Mouse (Mus musculus) hindbrain, embryonic 14.5 days (tissue): ENCODE results near the gene 6430571L13Rik. TPM values are rescaled to one million over a fixed set of nuclear protein-coding genes. Genes with fewer than 3 reads are reported as not detected.

Experiments
- ATAC-seq: fragments of 200-750 bp; cut with Nextera tagmentation; 2 replicates; pipeline ENCODE4 v1.8.0; 2017; ENCODE audit warnings: moderate number of reproducible peaks, mild to moderate bottlenecking, moderate TSS enrichment, moderate library complexity; ENCODE audit not compliant: low FRiP score
- DNase-seq: peaks from one replicate; pipeline ENCODE4 v3.0.0-alpha.2; 2015; ENCODE audit warnings: low spot score
- H3K27ac ChIP-seq: fragments of 300-500 bp; sonication (generic); 2 replicates; pipeline ENCODE4 v1.5.1; 2014; ENCODE audit warnings: mild to moderate bottlenecking, moderate library complexity
- H3K27me3 ChIP-seq: fragments of 300-500 bp; sonication (generic); 2 replicates; pipeline ENCODE4 v1.6.1; 2014; ENCODE audit warnings: mild to moderate bottlenecking, low read length, mixed read lengths; ENCODE audit not compliant: control insufficient read depth, insufficient read depth
- H3K36me3 ChIP-seq: fragments of 300-500 bp; sonication (generic); replicated peaks from 2 replicates; pipeline ENCODE4 v1.6.1; 2014; ENCODE audit not compliant: control insufficient read depth, insufficient read depth
- H3K4me1 ChIP-seq: fragments of 300-500 bp; sonication (generic); replicated peaks from 2 replicates; pipeline ENCODE4 v1.6.1; 2014; ENCODE audit warnings: antibody characterized with exemption, low read length, mixed read lengths; ENCODE audit not compliant: control insufficient read depth, insufficient read depth
- H3K4me2 ChIP-seq: fragments of 300-500 bp; sonication (generic); replicated peaks from 2 replicates; pipeline ENCODE4 v1.6.1; 2014; ENCODE audit warnings: mild to moderate bottlenecking, moderate library complexity
- H3K4me3 ChIP-seq: fragments of 300-500 bp; sonication (generic); replicated peaks from 2 replicates; pipeline ENCODE4 v1.5.1; 2014; ENCODE audit warnings: mild to moderate bottlenecking, low read length
- H3K9ac ChIP-seq: fragments of 300-500 bp; sonication (generic); 2 replicates; pipeline ENCODE4 v1.6.1; 2014
- H3K9me3 ChIP-seq: fragments of 300-500 bp; sonication (generic); 2 replicates; pipeline ENCODE4 v1.6.1; 2016; ENCODE audit warnings: low read length; ENCODE audit not compliant: control insufficient read depth
- WGBS: fragments of 180-500 bp; shearing (Covaris S2); extraction: QIAGEN DNeasy Blood & Tissue Kit; methylation state at CpG from one replicate; pipeline ENCODE4 v1.1.7; 2014; 5-methylcytosine and 5-hydroxymethylcytosine counted together
- polyA plus RNA-seq: library from polyadenylated mRNA; unstranded; fragments of >200 nt; fragmentation: Nextera tagmentation; extraction: Ambion mirVana; gene quantifications from 2 replicates; pipeline ENCODE4 v1.2.1, GENCODE M21; 2014

Gene 6430571L13Rik
- polyA plus RNA-seq, 1 experiment from 2014 or later = 5.4 TPM

DNA sequence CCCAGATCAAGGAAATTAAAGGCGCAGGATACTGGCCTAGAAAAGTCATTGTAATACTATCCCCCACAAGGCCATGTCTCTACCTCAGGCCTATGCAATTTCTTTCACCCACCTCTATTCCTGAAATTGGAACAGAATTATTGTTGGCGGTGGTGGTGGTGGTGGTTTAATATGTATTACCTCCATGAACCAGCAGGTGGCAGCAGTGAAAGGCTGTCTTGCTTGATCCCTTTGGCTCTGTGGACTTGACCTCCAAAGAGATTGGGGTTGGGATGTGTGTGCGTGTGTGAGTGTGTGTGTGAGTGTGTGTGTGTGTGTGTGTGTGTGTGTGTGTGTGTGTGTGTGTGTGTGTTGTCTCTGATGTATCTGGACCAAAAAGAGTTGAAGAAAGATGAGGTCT lies 26.2 kb downstream of the 6430571L13Rik start:
- Histone ChIP-seq H3K9me3 (no peaks in the 10 kb centered on the region), H3K36me3 (no peaks in the 10 kb centered on the region), H3K4me1 (peaks cover 17% of the 10 kb centered on the region; the same call in 1 of the 2 replicates), H3K4me3 (no peak overlapping the region), H3K27ac (no peak overlapping the region), H3K4me2 (no peak overlapping the region), H3K9ac (no peak overlapping the region), H3K27me3 (no peaks in the 10 kb centered on the region)
- peak; percentile 85 for DNase-seq
- ATAC-seq = no peak
- 9% methylated on average over 3 of the region's 3 CpGs for WGBS

DNA sequence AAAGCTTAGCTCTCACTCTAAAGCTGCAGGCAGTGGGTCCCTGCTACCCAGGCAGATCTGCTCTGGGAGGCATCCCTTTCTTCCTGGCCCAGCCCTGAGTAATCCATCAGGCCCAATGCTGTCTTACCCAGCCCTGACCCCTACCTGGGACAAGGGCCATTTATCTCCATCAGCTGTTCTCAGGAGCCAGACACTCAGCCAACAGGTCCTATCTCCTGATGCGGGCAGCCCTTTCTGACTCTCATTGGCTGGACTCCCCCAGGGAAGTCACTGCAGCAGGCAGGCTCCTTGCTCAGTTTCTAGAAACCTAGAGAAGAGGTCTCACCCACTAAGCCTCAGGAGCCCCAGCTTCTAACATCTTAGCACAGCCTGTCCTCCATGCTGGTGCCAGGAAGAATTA lies 27.9 kb downstream of the 6430571L13Rik start:
- H3K27ac ChIP-seq = no peak overlapping the region
- WGBS = 55% methylated on average over 1 of the region's 1 CpGs

DNA sequence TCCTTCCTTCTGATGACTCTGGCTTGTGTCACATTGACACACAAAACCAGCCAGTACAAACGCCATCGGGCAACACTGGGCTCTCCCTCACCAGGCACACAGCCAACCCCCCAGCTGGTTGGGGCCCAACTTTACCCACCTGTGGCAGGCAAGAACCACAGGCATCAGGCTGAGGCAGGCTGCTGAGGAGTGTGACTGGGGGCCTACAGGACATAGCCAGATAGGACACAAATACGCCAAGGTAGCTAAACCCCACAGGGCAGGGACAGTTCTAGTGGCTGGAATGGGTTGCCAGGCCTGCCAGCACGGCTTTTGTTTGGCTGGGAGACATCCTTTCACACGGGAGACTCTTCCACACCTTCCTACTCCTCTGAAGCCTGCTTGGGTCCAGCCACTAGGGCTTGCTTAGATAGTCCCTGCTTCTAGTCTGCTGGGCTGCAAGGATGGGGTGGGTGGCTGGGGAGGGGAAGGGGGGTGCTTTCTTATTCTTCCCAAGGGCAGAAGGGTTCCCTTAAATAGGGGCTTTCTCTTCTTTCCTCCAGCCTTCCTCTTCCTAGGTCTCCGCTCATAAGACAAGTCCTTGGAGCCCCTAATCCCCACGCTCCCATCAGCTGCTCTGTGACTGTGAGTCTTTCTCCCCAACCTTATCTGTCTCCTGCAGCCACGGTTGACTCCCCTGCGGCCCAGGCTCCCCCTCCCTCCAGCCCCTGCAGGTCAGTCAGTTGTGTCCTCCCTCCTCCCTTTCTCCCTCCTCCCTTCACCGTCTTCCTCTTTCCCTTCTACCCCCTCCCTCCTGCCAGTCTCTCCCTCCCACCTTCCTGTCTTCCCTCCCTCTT lies 29.1 kb downstream of the 6430571L13Rik start:
- ATAC-seq = peak; percentile 55; the same call in 1 of the 2 replicates
- H3K4me1 ChIP-seq = peaks cover 17% of the 10 kb centered on the region
- H3K9ac ChIP-seq = no peak overlapping the region
- H3K9me3 ChIP-seq = no peaks in the 10 kb centered on the region
- WGBS = 38% methylated on average over 10 of the region's 10 CpGs
- no peak for DNase-seq
- H3K27ac ChIP-seq = peak overlapping the region; percentile 54
- H3K4me3 ChIP-seq = no peak overlapping the region
- H3K36me3 ChIP-seq = no peaks in the 10 kb centered on the region
- no peaks in the 10 kb centered on the region for H3K27me3 ChIP-seq
- no peak overlapping the region; the same call in 1 of the 2 replicates for H3K4me2 ChIP-seq

More for the DNA sequence above, 27.9 kb downstream of the 6430571L13Rik start:
- ATAC-seq = no peak
- Histone ChIP-seq H3K9ac (no peak overlapping the region), H3K4me1 (peaks cover 17% of the 10 kb centered on the region; the same call in 1 of the 2 replicates), H3K4me3 (no peak overlapping the region), H3K27me3 (no peaks in the 10 kb centered on the region), H3K36me3 (no peaks in the 10 kb centered on the region), H3K4me2 (no peak overlapping the region), H3K9me3 (no peaks in the 10 kb centered on the region)
- no peak for DNase-seq

DNA sequence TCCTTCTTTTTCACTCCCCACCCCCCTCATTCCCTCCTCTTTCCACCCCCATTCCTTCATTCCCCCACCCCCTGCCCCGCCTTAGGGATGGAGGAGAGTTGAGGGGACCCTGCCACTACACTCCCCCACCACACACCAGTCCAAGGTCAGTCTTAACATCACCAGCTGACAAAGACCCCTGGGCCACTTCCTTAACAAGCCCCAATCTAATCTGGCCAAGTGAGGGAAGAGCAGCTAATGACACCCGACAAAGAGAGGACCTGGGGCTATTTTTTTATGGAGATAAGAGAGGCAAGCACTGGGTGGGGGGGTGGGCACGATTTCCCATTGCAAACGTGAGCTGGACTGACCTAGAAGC lies 29.7 kb downstream of the 6430571L13Rik start:
- 18% methylated on average over 4 of the region's 4 CpGs for WGBS
- no peak for ATAC-seq
- Histone ChIP-seq H3K36me3 (no peaks in the 10 kb centered on the region), H3K9ac (no peak overlapping the region), H3K4me2 (no peak overlapping the region), H3K4me1 (peaks cover 23% of the 10 kb centered on the region), H3K27ac (peak overlapping the region; percentile 54), H3K27me3 (no peaks in the 10 kb centered on the region), H3K9me3 (no peaks in the 10 kb centered on the region), H3K4me3 (no peak overlapping the region)
- no peak for DNase-seq

DNA sequence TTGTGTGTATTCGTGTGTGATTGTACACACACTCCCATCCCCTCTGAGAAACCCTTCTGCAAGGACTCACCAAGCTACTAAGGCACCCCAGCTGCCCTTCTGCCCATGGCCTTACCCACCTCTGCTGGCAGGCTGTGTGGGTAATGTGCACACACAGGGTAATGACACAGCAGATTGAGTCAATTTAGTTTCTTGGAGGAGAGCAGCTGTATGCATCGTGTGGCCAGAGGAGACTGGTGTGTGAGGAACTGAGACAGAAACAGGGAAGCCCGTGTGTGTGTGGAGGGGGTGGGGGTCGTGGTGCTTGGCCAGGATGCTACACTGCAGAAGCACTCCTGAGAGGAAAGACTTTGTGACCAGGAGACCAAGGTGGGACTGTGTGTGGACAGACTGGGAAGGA lies 32.0 kb downstream of the 6430571L13Rik start:
- peaks cover 28% of the 10 kb centered on the region for H3K4me1 ChIP-seq

DNA sequence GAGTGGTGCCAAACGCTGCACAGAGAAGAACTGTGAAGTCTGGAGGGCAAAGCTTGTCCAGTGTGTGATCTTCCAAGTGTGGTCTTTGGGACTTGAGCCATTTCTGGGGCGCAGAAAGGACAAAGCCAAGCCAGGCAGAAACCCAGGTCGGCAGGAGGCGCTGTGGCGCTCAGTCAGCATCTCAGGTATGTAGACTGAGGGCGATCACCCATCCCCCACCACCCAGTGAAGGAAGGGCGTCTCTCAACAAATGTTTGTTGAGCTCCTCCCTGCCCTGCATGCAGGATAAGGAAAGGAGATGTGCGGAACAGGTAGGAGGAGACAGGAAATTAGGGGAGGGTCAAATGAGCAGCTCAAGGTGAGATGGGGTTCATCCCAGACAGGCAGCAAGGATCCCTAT lies 34.2 kb downstream of the 6430571L13Rik start:
- no peak for ATAC-seq

More for the DNA sequence above, 32.0 kb downstream of the 6430571L13Rik start:
- no peak for DNase-seq
- peaks cover 6% of the 10 kb centered on the region; the same call in 1 of the 2 replicates for H3K27me3 ChIP-seq
- no peaks in the 10 kb centered on the region for H3K36me3 ChIP-seq
- 54% methylated on average over 4 of the region's 4 CpGs for WGBS
- ATAC-seq = no peak
- no peak overlapping the region for H3K27ac ChIP-seq
- no peak overlapping the region for H3K9ac ChIP-seq
- H3K4me2 ChIP-seq = no peak overlapping the region
- no peaks in the 10 kb centered on the region for H3K9me3 ChIP-seq
- no peak overlapping the region for H3K4me3 ChIP-seq

DNA sequence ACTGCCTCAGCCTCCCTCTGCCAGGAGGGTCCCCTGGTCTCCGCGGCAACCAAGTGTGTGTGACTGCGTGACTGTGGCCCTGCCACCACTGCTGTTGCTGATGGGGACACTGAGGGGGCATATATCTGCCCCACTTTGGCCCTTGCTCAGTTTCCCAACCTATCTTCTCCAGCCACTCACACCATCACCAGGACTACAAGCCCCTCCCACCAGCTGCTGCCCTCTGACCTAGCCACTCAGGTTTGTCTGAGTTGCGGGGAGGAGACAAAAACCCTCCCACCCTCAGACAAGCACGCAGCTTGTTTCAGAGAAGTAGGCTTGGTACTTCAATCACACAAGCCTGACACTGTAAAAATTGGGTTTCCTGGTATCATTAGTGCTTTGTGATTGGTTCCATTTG lies 35.0 kb downstream of the 6430571L13Rik start:
- no peak overlapping the region for H3K27ac ChIP-seq
- no peak overlapping the region for H3K4me3 ChIP-seq
- WGBS = 14% methylated on average over 5 of the region's 5 CpGs
- H3K4me2 ChIP-seq = no peak overlapping the region
- no peaks in the 10 kb centered on the region for H3K9me3 ChIP-seq
- no peak overlapping the region for H3K9ac ChIP-seq
- peaks cover 6% of the 10 kb centered on the region; the same call in 1 of the 2 replicates for H3K27me3 ChIP-seq
- peaks cover 30% of the 10 kb centered on the region for H3K4me1 ChIP-seq
- DNase-seq = no peak
- no peak for ATAC-seq
- no peaks in the 10 kb centered on the region for H3K36me3 ChIP-seq

More for the DNA sequence above, 34.2 kb downstream of the 6430571L13Rik start:
- H3K4me3 ChIP-seq = no peak overlapping the region
- DNase-seq = no peak
- H3K4me1 ChIP-seq = peaks cover 38% of the 10 kb centered on the region
- H3K36me3 ChIP-seq = no peaks in the 10 kb centered on the region
- no peak overlapping the region for H3K9ac ChIP-seq
- WGBS = 7% methylated on average over 8 of the region's 8 CpGs
- no peaks in the 10 kb centered on the region for H3K9me3 ChIP-seq
- H3K27ac ChIP-seq = no peak overlapping the region
- peaks cover 6% of the 10 kb centered on the region; the same call in 1 of the 2 replicates for H3K27me3 ChIP-seq
- H3K4me2 ChIP-seq = no peak overlapping the region

DNA sequence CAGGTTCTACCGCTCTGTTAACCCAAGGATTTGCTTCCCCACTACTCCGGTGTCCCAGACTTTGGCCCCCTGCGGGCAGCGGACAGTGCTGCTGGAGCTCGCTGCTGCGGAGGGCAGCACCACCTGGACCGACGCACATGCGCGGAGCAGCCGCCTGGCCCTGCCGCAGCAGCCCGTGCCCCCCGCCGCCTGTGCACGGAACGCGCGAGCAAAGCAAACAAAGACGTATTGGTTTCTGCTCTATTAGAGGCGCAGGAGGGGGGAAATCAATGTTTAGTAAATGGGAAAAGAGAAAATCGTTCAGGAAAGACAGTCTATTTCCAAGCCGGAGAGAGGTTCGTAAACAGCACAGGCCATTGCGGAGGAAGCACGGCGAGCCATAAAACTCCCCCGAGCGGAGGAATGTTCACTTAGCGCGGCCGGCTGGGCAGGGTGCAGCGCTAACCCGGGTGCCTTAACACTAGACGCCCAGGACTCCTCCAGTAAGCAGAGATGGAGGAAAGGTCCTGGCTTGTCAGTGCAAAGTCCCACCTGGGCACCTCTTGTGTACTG lies 37.6 kb downstream of the 6430571L13Rik start:
- peaks cover 28% of the 10 kb centered on the region; the same call in 1 of the 2 replicates for H3K27me3 ChIP-seq
- ATAC-seq (peak; percentile 72), DNase-seq (peak; percentile 72)
- H3K4me2 ChIP-seq = peak overlapping the region; percentile 54
- under 1% methylated on average over 35 of the region's 35 CpGs for WGBS
- peaks cover 32% of the 10 kb centered on the region for H3K4me1 ChIP-seq
- H3K36me3 ChIP-seq = no peaks in the 10 kb centered on the region
- no peaks in the 10 kb centered on the region for H3K9me3 ChIP-seq
- H3K9ac ChIP-seq = peak overlapping the region; percentile 47
- H3K27ac ChIP-seq = peak overlapping the region; percentile 78
- peak overlapping the region; percentile 28 for H3K4me3 ChIP-seq

DNA sequence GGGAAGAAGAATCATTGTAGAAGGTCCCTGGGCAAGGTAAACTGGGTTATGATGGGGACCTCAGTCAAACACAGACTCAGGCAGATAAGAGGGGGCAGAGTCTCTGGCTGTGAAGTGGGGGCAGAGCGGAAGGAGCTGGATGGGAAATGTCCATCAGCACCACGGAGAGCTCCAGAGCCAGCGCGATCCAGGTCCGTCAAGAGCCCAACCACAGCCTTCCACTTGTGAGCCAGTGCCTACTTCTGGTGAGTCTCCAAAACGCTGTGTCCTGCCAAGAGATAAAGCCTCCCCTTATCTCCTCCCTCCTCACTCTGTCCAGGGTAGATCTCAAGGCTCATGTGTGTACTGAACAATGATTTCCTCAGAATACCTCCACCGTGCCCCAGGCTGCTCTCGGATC lies 41.3 kb downstream of the 6430571L13Rik start:
- H3K36me3 ChIP-seq = no peaks in the 10 kb centered on the region
- WGBS = 16% methylated on average over 8 of the region's 8 CpGs
- no peak overlapping the region for H3K9ac ChIP-seq
- no peak overlapping the region for H3K4me3 ChIP-seq
- H3K9me3 ChIP-seq = no peaks in the 10 kb centered on the region
- DNase-seq (peak; percentile 53), ATAC-seq (no peak)
- H3K4me2 ChIP-seq = no peak overlapping the region
- H3K4me1 ChIP-seq = peaks cover 21% of the 10 kb centered on the region
- no peak overlapping the region for H3K27ac ChIP-seq
- H3K27me3 ChIP-seq = peaks cover 28% of the 10 kb centered on the region; the same call in 1 of the 2 replicates
